Mouse (Mus musculus) spleen, adult 2 months (tissue): ENCODE results near the gene Slc26a1. TPM values are rescaled to one million over a fixed set of nuclear protein-coding genes. Genes with fewer than 3 reads are reported as not detected.
A peak's percentile ranks its signal among the peaks of the same experiment; 100 is the strongest.

Source experiments
- DNase-seq, 2 experiments: peaks; one replicate each; pipeline versions ENCODE4 v3.0.0 to v3.0.0-alpha.2; 2012 to 2021; ENCODE audit warnings: low spot score in 2 of 2, low read depth in 1 of 2
- H3K27ac ChIP-seq: fragments of 200-500 bp; 2 replicates; pipeline ENCODE4 v1.5.1; 2012; ENCODE audit warnings: low read length, inconsistent platforms; ENCODE audit not compliant: insufficient read depth
- H3K27me3 ChIP-seq: fragments of 200-500 bp; 2 replicates; pipeline ENCODE4 v1.6.1; 2012; ENCODE audit warnings: mild to moderate bottlenecking, moderate library complexity, low read length, inconsistent platforms; ENCODE audit not compliant: control insufficient read depth, insufficient read depth
- H3K36me3 ChIP-seq: fragments of 200-500 bp; 2 replicates; pipeline ENCODE4 v1.6.1; 2012; ENCODE audit warnings: mild to moderate bottlenecking, low read length, inconsistent platforms; ENCODE audit not compliant: control insufficient read depth, insufficient read depth
- H3K4me1 ChIP-seq: fragments of 200-500 bp; 2 replicates; pipeline ENCODE4 v1.6.1; 2011; ENCODE audit warnings: inconsistent platforms; ENCODE audit not compliant: control insufficient read depth, insufficient read depth, insufficient read length
- H3K4me3 ChIP-seq: fragments of 200-500 bp; 2 replicates; pipeline ENCODE4 v1.5.1; 2011; ENCODE audit warnings: mild to moderate bottlenecking, inconsistent platforms; ENCODE audit not compliant: insufficient read depth, insufficient read length; ENCODE audit errors: extremely low read depth
- CTCF ChIP-seq: fragments of 200-500 bp; IDR thresholded peaks from 2 replicates; pipeline ENCODE4 v1.5.1; 2011; ENCODE audit warnings: mild to moderate bottlenecking, inconsistent platforms; ENCODE audit not compliant: insufficient read depth, insufficient read length, insufficient replicate concordance; ENCODE audit errors: extremely low read depth
- POLR2A ChIP-seq: fragments of 200-500 bp; IDR thresholded peaks from 2 replicates; pipeline ENCODE4 v1.6.1; 2011; ENCODE audit warnings: low read depth, low read length, inconsistent platforms
- WGBS: fragments of 180-500 bp; shearing (Covaris S2); methylation state at CpG from one replicate; pipeline ENCODE4 v1.1.7; 2018; 5-methylcytosine and 5-hydroxymethylcytosine counted together
- polyA plus RNA-seq: library from polyadenylated mRNA; depleted of rRNA; stranded (reverse); fragments of >200 nt; gene quantifications from 2 replicates; pipeline ENCODE4 v1.2.3, GENCODE M21; 2012

The Slc26a1 gene
- polyA plus RNA-seq, 1 experiment: 1.0 TPM

DNA sequence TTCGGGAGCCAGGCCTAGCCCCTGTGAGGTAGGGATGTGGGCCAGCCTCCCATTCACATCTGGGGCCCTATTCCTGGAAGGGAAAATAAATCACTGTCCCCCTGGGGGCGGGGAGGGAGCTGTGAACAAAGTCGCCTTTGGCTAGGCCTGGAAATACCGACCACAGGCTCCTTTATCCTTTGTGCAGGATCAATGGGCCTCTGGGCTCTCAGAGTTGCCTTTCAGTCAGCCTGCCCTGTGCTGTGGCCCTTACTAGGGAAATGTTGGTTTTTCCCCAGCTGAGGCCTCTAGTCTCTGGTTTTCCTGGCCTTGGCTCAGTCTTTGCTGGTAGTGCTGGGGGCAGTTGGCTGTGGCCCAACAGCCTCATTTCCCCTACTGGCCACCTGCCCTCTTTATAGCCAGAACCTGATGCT lies 22.0 kb upstream of the Slc26a1 start:
- Histone ChIP-seq H3K27ac (no peak overlapping the region), H3K27me3 (no peaks in the 10 kb centered on the region), H3K36me3 (no peaks in the 10 kb centered on the region), H3K4me1 (no peaks in the 10 kb centered on the region; the same call in 1 of the 2 replicates), H3K4me3 (no peak overlapping the region)
- 93% methylated on average over 4 of the region's 4 CpGs for WGBS
- TF ChIP-seq CTCF: no peak
- no peak for TF ChIP-seq POLR2A
- no peak for DNase-seq

DNA sequence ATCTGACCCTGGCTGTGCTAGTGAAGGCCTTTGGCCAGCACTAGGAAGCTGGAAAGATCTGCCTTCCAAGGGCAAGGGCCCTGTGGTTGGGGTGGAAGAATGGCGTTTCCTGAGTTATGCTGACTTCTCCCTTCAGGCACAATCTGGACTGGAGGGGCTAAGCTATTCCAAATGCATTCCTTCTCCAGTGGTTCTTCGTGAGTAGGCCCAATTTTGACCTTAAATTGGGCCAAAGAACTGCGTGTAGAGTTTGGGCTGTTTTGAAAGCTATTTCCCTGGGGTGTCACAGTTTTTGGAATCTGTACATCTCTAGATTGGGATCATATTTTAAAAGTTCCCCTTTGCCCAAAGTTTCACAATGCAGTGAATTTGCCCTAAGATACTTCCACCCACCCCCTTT lies 21.2 kb upstream of the Slc26a1 start:
- DNase-seq: no peak
- no peak for TF ChIP-seq POLR2A
- H3K36me3 ChIP-seq: no peaks in the 10 kb centered on the region
- no peaks in the 10 kb centered on the region for H3K27me3 ChIP-seq
- H3K4me1 ChIP-seq: no peaks in the 10 kb centered on the region; the same call in 1 of the 2 replicates
- WGBS: 89% methylated on average over 3 of the region's 3 CpGs
- H3K4me3 ChIP-seq: no peak overlapping the region
- no peak overlapping the region for H3K27ac ChIP-seq

DNA sequence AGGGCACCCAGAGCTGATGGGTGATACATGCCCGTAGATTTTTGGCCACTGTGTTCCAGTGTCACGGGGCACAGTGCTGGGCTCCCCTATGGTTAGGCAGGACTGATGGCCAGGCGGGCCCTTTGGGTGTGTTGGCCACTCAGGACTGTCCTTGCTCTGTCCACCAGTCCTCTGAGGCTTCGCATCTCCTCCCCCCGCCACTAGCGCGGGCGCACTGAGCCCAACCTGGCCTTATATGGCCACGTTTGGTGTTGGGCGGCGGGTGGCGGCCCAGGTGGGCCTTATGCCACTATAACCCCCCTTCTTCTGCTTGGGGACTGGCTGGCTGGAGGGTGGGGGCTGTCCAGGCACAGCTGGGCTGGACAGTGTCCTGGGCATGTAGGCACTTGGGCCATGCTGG lies 20.5 kb upstream of the Slc26a1 start:
- WGBS: 96% methylated on average over 12 of the region's 12 CpGs
- TF ChIP-seq CTCF (no peak), POLR2A (no peak)
- H3K27ac ChIP-seq: no peak overlapping the region
- DNase-seq: no peak
- no peaks in the 10 kb centered on the region; the same call in 1 of the 2 replicates for H3K4me1 ChIP-seq
- H3K36me3 ChIP-seq: no peaks in the 10 kb centered on the region
- no peak overlapping the region for H3K4me3 ChIP-seq
- H3K27me3 ChIP-seq: no peaks in the 10 kb centered on the region

- Histone ChIP-seq H3K36me3 (no peaks in the 10 kb centered on the region), H3K27me3 (no peaks in the 10 kb centered on the region), H3K27ac (no peak overlapping the region), H3K4me1 (no peaks in the 10 kb centered on the region; the same call in 1 of the 2 replicates), H3K4me3 (peak overlapping the region; percentile 66)
- no peak for TF ChIP-seq POLR2A
- TF ChIP-seq CTCF: no peak
- peak in 1 of 2 experiments; percentile 21 for DNase-seq
- under 1% methylated on average over 81 of the region's 99 CpGs for WGBS
Observed at GRCm38 (mm10) chr5:108694352-108695261, 19.2 kb upstream of the Slc26a1 start.

DNA sequence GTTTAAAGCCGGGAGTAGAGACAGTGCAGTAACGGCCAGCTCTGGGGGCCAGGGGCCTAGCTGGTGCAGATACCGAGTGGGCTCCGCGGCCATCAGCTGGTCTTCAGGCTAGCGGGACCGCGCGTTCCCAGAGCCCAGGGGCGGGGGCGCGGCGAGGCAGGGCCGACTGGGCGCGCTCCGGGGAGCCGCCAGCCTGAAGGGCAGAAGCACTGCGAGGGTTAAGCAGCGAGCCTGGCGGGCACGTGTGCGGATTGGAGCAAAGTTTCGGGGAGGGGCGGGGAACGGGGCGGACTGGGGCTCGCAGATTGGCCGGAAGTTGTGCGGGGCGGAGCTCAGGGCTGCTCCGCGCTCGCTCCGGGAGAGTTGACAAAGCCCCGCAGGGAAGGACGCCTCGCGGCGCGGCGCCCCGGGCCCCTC lies 18.5 kb upstream of the Slc26a1 start:
- Histone ChIP-seq H3K4me3 (peak overlapping the region; percentile 68), H3K4me1 (no peaks in the 10 kb centered on the region; the same call in 1 of the 2 replicates), H3K27me3 (no peaks in the 10 kb centered on the region), H3K36me3 (no peaks in the 10 kb centered on the region), H3K27ac (no peak overlapping the region)
- DNase-seq: peak; percentile 75 to 81
- TF ChIP-seq CTCF: no peak
- TF ChIP-seq POLR2A: no peak
- 1% methylated on average over 31 of the region's 43 CpGs for WGBS

DNA sequence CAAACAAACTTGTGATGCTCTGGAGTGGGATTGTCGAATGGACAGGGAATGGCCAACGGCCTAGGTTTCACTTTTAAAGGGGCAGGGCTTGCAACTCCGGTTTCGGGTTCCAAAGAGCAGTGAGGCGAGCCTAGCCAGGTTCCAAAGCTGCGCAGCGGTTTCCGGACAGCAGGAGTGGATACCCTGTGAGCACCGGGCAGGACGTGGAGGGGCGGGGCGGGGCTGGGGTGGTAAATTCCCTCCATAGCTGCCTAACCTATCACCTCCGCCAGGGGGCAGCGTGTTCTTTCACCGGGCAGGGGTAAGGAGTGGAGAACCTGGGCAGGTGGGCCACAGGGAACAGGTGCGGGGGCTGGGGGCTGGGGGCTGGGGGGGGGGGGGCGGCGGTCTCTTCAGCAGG lies 16.9 kb upstream of the Slc26a1 start, which contains the start of gene Fgfrl1:
Gene Fgfrl1, plus strand, starts transcription at position 112 of the 400 bp plus-strand sequence.
- no peaks in the 10 kb centered on the region; the same call in 1 of the 2 replicates for H3K4me1 ChIP-seq
- no peaks in the 10 kb centered on the region for H3K36me3 ChIP-seq
- DNase-seq: peak; percentile 36 to 67
- TF ChIP-seq CTCF (peak; percentile 51; the same call in 1 of the 2 replicates), POLR2A (no peak)
- WGBS: 4% methylated on average over 18 of the region's 18 CpGs
- no peak within 1 kb of the TSS for H3K27ac ChIP-seq
- peak within 1 kb of the TSS; percentile 55 for H3K4me3 ChIP-seq
- H3K27me3 ChIP-seq: no peaks in the 10 kb centered on the region

DNA sequence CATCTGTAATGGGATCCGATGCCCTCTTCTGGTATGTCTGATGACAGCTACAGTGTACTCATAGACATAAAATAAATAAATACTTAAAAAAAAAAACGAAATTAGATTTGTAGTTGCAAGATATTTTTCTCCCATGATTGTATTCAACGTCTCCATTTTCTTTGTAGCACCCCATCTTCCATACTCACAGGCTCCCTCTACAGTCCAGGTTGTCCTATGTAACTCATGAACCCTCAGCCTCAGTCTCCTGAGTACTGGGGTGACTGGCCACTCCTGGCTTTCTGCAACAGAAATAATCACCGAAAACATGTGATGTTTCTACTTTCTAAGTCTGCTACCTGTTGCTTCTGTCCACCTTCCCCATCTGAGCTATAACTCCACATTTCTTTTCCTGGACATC lies 15.8 kb upstream of the Slc26a1 start:
- no peak overlapping the region for H3K4me3 ChIP-seq
- H3K27me3 ChIP-seq: no peaks in the 10 kb centered on the region
- 61% methylated on average over 4 of the region's 4 CpGs for WGBS
- DNase-seq: no peak
- H3K27ac ChIP-seq: no peak overlapping the region
- no peak for TF ChIP-seq POLR2A
- no peak for TF ChIP-seq CTCF
- no peaks in the 10 kb centered on the region; the same call in 1 of the 2 replicates for H3K4me1 ChIP-seq
- no peaks in the 10 kb centered on the region for H3K36me3 ChIP-seq
